Mouse (Mus musculus) lung, postnatal 0 days (tissue): Measurements from ENCODE around the gene Mgmt.

Experiments
- CTCF ChIP-seq: IDR thresholded peaks from 2 replicates; pipeline ENCODE4 v1.5.1; 2016; ENCODE audit warnings: antibody characterized with exemption, mild to moderate bottlenecking
- EP300 ChIP-seq: IDR thresholded peaks from 2 replicates; pipeline ENCODE4 v1.6.1; 2016; ENCODE audit warnings: antibody characterized with exemption, mild to moderate bottlenecking, control low read depth

GRCm38 (mm10) chr7:136852721-136853120 lies 41.7 kb upstream of the Mgmt start:
- TF ChIP-seq CTCF (no peak), EP300 (no peak)
